Mouse (Mus musculus) heart, postnatal 0 days (tissue): ENCODE measurements around the gene Rnf212.

ENCODE experiments used
- CTCF ChIP-seq: IDR thresholded peaks from 2 replicates; pipeline ENCODE4 v1.5.1; 2016; ENCODE audit warnings: antibody characterized with exemption, control low read depth, low read depth
- EP300 ChIP-seq: IDR thresholded peaks from 2 replicates; pipeline ENCODE4 v1.6.1; 2016; ENCODE audit warnings: antibody characterized with exemption, low read depth

GRCm38 (mm10) chr5:108680871-108681270 lies 93.9 kb downstream of the Rnf212 start:
- TF ChIP-seq CTCF (no peak), EP300 (no peak)
